Comparison of ENCODE assay signal across 9 mouse cellular contexts in genomic region chr11:34149370-34149976, GRCm38 (mm10). TPM values are rescaled to one million over a fixed set of nuclear protein-coding genes. Genes with fewer than 3 reads are reported as not detected.
DNase-seq lines count a peak whose midpoint lies in the region; ATAC-seq lines count a peak whose summit lies in the region.
"Had no signal": no experiment of that assay in that cellular context is flagged by ENCODE, and none has a peak within 500 bp of the region (broad histone marks: within the 10 kb centered on the region; RNA-seq: fewer than 3 reads in every experiment).

No protein-coding gene starts in this region.

- H3K4me1 ChIP-seq in forebrain, embryonic 14.5 days (ENCODE audit: control insufficient read depth, insufficient read depth, low read length) = peaks cover 3% of the 10 kb centered on the region
- no peaks in the 10 kb centered on the region for H3K4me1 ChIP-seq in hindbrain, embryonic 11.5 days (replicated peaks; ENCODE audit: control insufficient read depth, insufficient read depth, low read length)

- ATAC-seq in cerebellum, adult (ENCODE audit: insufficient number of reproducible peaks, low FRiP score, low TSS enrichment) = peak; percentile 78
- peak; percentile 77 for ATAC-seq in forebrain, embryonic 14.5 days
- peak; percentile 51; the same call in 1 of the 2 replicates for ATAC-seq in hindbrain, embryonic 11.5 days (ENCODE audit: low FRiP score)

- H3K9me3 ChIP-seq in forebrain, embryonic 14.5 days (replicated peaks; ENCODE audit: control insufficient read depth, low read length) = no peaks in the 10 kb centered on the region
- no peaks in the 10 kb centered on the region for H3K9me3 ChIP-seq in hindbrain, embryonic 11.5 days (ENCODE audit: control insufficient read depth, low read length)

- WGBS in forebrain, embryonic 14.5 days = 34% methylated on average over 5 of the region's 5 CpGs
- 30% methylated on average over 5 of the region's 5 CpGs for WGBS in hindbrain, embryonic 11.5 days

- H3K4me2 ChIP-seq in forebrain, embryonic 14.5 days (ENCODE audit: low read length) = no peak overlapping the region
- no peak overlapping the region for H3K4me2 ChIP-seq in hindbrain, embryonic 11.5 days (replicated peaks; ENCODE audit: low read depth, low read length)

- 0 out of 2 replicates have a peak, but pooled peaks cover 3% of the 10 kb centered on the region for H3K27me3 ChIP-seq in forebrain, embryonic 14.5 days (replicated peaks; ENCODE audit: control insufficient read depth, insufficient read depth, low read length)
- H3K27me3 ChIP-seq in hindbrain, embryonic 11.5 days (ENCODE audit: control insufficient read depth, insufficient read depth, low read length) = no peaks in the 10 kb centered on the region

- H3K36me3 ChIP-seq in forebrain, embryonic 14.5 days (ENCODE audit: control insufficient read depth, insufficient read depth, low read length) = no peaks in the 10 kb centered on the region
- no peaks in the 10 kb centered on the region for H3K36me3 ChIP-seq in hindbrain, embryonic 11.5 days (ENCODE audit: control insufficient read depth, insufficient read depth, low read length)

- H3K27ac ChIP-seq in forebrain, embryonic 14.5 days (ENCODE audit: low read depth, low read length) = no peak overlapping the region
- no peak overlapping the region for H3K27ac ChIP-seq in hindbrain, embryonic 11.5 days (ENCODE audit: low read depth, low read length)
- H3K27ac ChIP-seq: macrophage had no signal

- H3K9ac ChIP-seq in forebrain, embryonic 14.5 days (ENCODE audit: low read length) = no peak overlapping the region
- no peak overlapping the region for H3K9ac ChIP-seq in hindbrain, embryonic 11.5 days (ENCODE audit: low read depth, low read length)

- H3K4me3 ChIP-seq in forebrain, embryonic 14.5 days (ENCODE audit: low read depth, low read length) = no peak overlapping the region
- H3K4me3 ChIP-seq in hindbrain, embryonic 11.5 days (ENCODE audit: low read depth, low read length) = no peak overlapping the region

- peak; percentile 20 for DNase-seq in MEL-GATA-1-ER (ENCODE audit: extremely low read depth, low read depth)
- peak; percentile 87 for DNase-seq in forebrain, embryonic 14.5 days (ENCODE audit: low spot score)
- DNase-seq in hindbrain, embryonic 11.5 days (ENCODE audit: low spot score) = peak; percentile 82
- DNase-seq in layer of hippocampus, adult 9-11 months = peak; percentile 81
- peak; percentile 90 for DNase-seq in lung, postnatal 10 days
- DNase-seq in retina, embryonic 14.5 days (ENCODE audit: low spot score) = peak; percentile 89
- DNase-seq in thymus, postnatal 4 days = peak; percentile 82

RNA-seq across cellular contexts. Expression of gene 4930469K13Rik, which starts 51.1 kb away (rescaled TPM):
- not detected in 2 replicates for polyA plus RNA-seq in forebrain, embryonic 14.5 days (2014; fragmentation: Nextera tagmentation; extraction: Ambion mirVana)
- polyA plus RNA-seq in hindbrain, embryonic 11.5 days (2014; fragmentation: Nextera tagmentation; extraction: Ambion mirVana) = 1.8 and 4.3 TPM in 2 replicates
- polyA plus RNA-seq: macrophage had no signal

RNA-seq across cellular contexts. Expression of gene Foxi1, which starts 58.4 kb away (rescaled TPM):
- not detected in 2 replicates for polyA plus RNA-seq in forebrain, embryonic 14.5 days (2014; fragmentation: Nextera tagmentation; extraction: Ambion mirVana)
- polyA plus RNA-seq in hindbrain, embryonic 11.5 days (2014; fragmentation: Nextera tagmentation; extraction: Ambion mirVana) = 0.38 TPM in 1 of 2 replicates, not detected in the other
- polyA plus RNA-seq: macrophage had no signal

Comparison
In these comparisons a context has a peak if more than half of its experiments do, and no peak if none do; other contexts are left out.
1. DNase-seq: peak in every context shown above with its lines; median percentile 90 in lung, postnatal 10 days; 89 in retina, embryonic 14.5 days; 87 in forebrain, embryonic 14.5 days; 82 in hindbrain, embryonic 11.5 days; 82 in thymus, postnatal 4 days; 81 in layer of hippocampus, adult 9-11 months; 20 in MEL-GATA-1-ER.